Mouse (Mus musculus): Measurements from ENCODE around the gene Gm17622. TPM values are rescaled to one million over a fixed set of nuclear protein-coding genes. Genes with fewer than 3 reads are reported as not detected.

Gm17622 gene
- polyA plus RNA-seq, 1 experiment: not detected

GRCm38 (mm10) chr13:96458018-96458417 is 32.5 kb upstream of the Gm17622 start:
- Histone ChIP-seq H3K4me3 (replicated peaks; ENCODE audit: insufficient read depth, low read depth, low read length) (no peak overlapping the region), H3K4me1 (ENCODE audit: control insufficient read depth, insufficient read depth, low read length) (no peaks in the 10 kb centered on the region), H3K27me3 (ENCODE audit: control insufficient read depth, insufficient read depth, low read length) (no peaks in the 10 kb centered on the region), H3K27ac (ENCODE audit: insufficient read depth, low read length) (no peak overlapping the region)
- no peak for DNase-seq
- TF ChIP-seq POLR2A (IDR thresholded peaks at IDR 0.05; ENCODE audit: borderline replicate concordance, insufficient read depth, low read length) (no peak), CTCF (IDR thresholded peaks at IDR 0.05; ENCODE audit: borderline replicate concordance, insufficient read depth, low read depth, low read length) (no peak)
- WGBS: 74% methylated on average over 5 of the region's 5 CpGs

GRCm38 (mm10) chr13:96458606-96459005 is 31.9 kb upstream of the Gm17622 start:
- H3K27ac ChIP-seq (ENCODE audit: insufficient read depth, low read length): no peak overlapping the region
- WGBS: 68% methylated on average over 4 of the region's 4 CpGs
- no peak for TF ChIP-seq CTCF (IDR thresholded peaks at IDR 0.05; ENCODE audit: borderline replicate concordance, insufficient read depth, low read depth, low read length)
- no peak for TF ChIP-seq POLR2A (IDR thresholded peaks at IDR 0.05; ENCODE audit: borderline replicate concordance, insufficient read depth, low read length)
- H3K4me1 ChIP-seq (ENCODE audit: control insufficient read depth, insufficient read depth, low read length): no peaks in the 10 kb centered on the region
- H3K4me3 ChIP-seq (replicated peaks; ENCODE audit: insufficient read depth, low read depth, low read length): no peak overlapping the region
- DNase-seq: no peak
- no peaks in the 10 kb centered on the region for H3K27me3 ChIP-seq (ENCODE audit: control insufficient read depth, insufficient read depth, low read length)

GRCm38 (mm10) chr13:96462644-96463043 is 27.9 kb upstream of the Gm17622 start:
- Histone ChIP-seq H3K27ac (ENCODE audit: insufficient read depth, low read length) (no peak overlapping the region), H3K4me3 (replicated peaks; ENCODE audit: insufficient read depth, low read depth, low read length) (no peak overlapping the region), H3K27me3 (ENCODE audit: control insufficient read depth, insufficient read depth, low read length) (no peaks in the 10 kb centered on the region), H3K4me1 (ENCODE audit: control insufficient read depth, insufficient read depth, low read length) (no peaks in the 10 kb centered on the region)
- WGBS: 65% methylated on average over 1 of the region's 1 CpGs
- TF ChIP-seq CTCF (IDR thresholded peaks at IDR 0.05; ENCODE audit: borderline replicate concordance, insufficient read depth, low read depth, low read length): no peak
- no peak for TF ChIP-seq POLR2A (IDR thresholded peaks at IDR 0.05; ENCODE audit: borderline replicate concordance, insufficient read depth, low read length)
- no peak for DNase-seq

GRCm38 (mm10) chr13:96465315-96465714 is 25.2 kb upstream of the Gm17622 start:
- no peak overlapping the region for H3K27ac ChIP-seq (ENCODE audit: insufficient read depth, low read length)
- TF ChIP-seq POLR2A (IDR thresholded peaks at IDR 0.05; ENCODE audit: borderline replicate concordance, insufficient read depth, low read length): no peak
- TF ChIP-seq CTCF (IDR thresholded peaks at IDR 0.05; ENCODE audit: borderline replicate concordance, insufficient read depth, low read depth, low read length): no peak
- H3K27me3 ChIP-seq (ENCODE audit: control insufficient read depth, insufficient read depth, low read length): no peaks in the 10 kb centered on the region
- WGBS: 55% methylated on average over 5 of the region's 5 CpGs
- H3K4me3 ChIP-seq (replicated peaks; ENCODE audit: insufficient read depth, low read depth, low read length): no peak overlapping the region
- H3K4me1 ChIP-seq (ENCODE audit: control insufficient read depth, insufficient read depth, low read length): no peaks in the 10 kb centered on the region
- no peak for DNase-seq

DNA sequence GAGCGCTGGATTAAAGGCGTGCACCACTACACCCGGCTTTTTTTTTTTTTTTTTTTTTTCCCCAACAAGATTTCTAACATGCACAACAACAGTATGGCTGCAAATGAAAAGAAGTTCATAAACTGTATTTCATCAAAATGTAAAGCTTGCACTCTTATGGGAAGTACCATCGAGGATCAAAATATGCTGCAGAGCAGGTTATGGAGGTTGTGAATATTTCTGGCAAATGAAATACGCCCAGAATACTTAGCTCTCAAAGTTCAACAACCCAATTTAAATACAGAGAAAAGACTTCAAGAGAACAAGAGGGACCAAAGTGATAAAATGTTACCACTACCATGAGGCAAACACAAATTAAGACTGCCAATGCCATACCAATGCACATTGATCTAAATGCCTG is 21.9 kb upstream of the Gm17622 start:
- H3K4me3 ChIP-seq (replicated peaks; ENCODE audit: insufficient read depth, low read depth, low read length): no peak overlapping the region
- DNase-seq: no peak
- TF ChIP-seq CTCF (IDR thresholded peaks at IDR 0.05; ENCODE audit: borderline replicate concordance, insufficient read depth, low read depth, low read length): no peak
- TF ChIP-seq POLR2A (IDR thresholded peaks at IDR 0.05; ENCODE audit: borderline replicate concordance, insufficient read depth, low read length): no peak
- H3K4me1 ChIP-seq (ENCODE audit: control insufficient read depth, insufficient read depth, low read length): no peaks in the 10 kb centered on the region
- H3K27ac ChIP-seq (ENCODE audit: insufficient read depth, low read length): no peak overlapping the region
- no peaks in the 10 kb centered on the region for H3K27me3 ChIP-seq (ENCODE audit: control insufficient read depth, insufficient read depth, low read length)
- WGBS: 84% methylated on average over 5 of the region's 5 CpGs

DNA sequence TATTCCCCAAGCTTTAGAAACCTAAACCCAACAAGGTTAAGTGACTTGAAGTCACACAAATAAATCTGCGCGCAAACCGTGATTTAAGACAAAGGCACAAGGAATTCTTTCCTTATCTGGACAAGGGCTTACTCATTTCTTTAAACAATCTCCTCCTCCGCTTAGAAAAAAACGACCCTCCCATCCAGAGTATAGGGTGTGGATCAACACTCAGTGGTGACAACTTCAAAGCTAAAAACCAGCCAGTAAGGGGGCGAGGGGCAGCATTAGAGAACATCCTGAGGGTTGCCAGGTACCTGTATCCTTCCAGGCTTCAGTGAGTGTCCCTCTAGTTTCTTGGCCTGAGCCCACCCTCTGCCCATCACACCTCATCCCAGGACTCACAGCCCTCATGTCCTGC is 20.0 kb upstream of the Gm17622 start:
- WGBS: 89% methylated on average over 6 of the region's 6 CpGs
- Histone ChIP-seq H3K27me3 (ENCODE audit: control insufficient read depth, insufficient read depth, low read length) (no peaks in the 10 kb centered on the region), H3K4me3 (replicated peaks; ENCODE audit: insufficient read depth, low read depth, low read length) (no peak overlapping the region)

GRCm38 (mm10) chr13:96470957-96471356 is 19.6 kb upstream of the Gm17622 start, which contains the start of gene Ankdd1b:
Gene Ankdd1b, minus strand, starts transcription at chr13:96471198.
- DNase-seq: no peak
- WGBS: 90% methylated on average over 14 of the region's 14 CpGs
- Histone ChIP-seq H3K4me3 (replicated peaks; ENCODE audit: insufficient read depth, low read depth, low read length) (no peak within 1 kb of the TSS), H3K27ac (ENCODE audit: insufficient read depth, low read length) (no peak within 1 kb of the TSS), H3K27me3 (ENCODE audit: control insufficient read depth, insufficient read depth, low read length) (no peaks in the 10 kb centered on the region), H3K4me1 (ENCODE audit: control insufficient read depth, insufficient read depth, low read length) (no peaks in the 10 kb centered on the region)
- no peak for TF ChIP-seq POLR2A (IDR thresholded peaks at IDR 0.05; ENCODE audit: borderline replicate concordance, insufficient read depth, low read length)
- no peak for TF ChIP-seq CTCF (IDR thresholded peaks at IDR 0.05; ENCODE audit: borderline replicate concordance, insufficient read depth, low read depth, low read length)

More for the DNA sequence above, 20.0 kb upstream of the Gm17622 start:
- DNase-seq: no peak
- Histone ChIP-seq H3K4me1 (ENCODE audit: control insufficient read depth, insufficient read depth, low read length) (no peaks in the 10 kb centered on the region), H3K27ac (ENCODE audit: insufficient read depth, low read length) (no peak overlapping the region)
- TF ChIP-seq CTCF (IDR thresholded peaks at IDR 0.05; ENCODE audit: borderline replicate concordance, insufficient read depth, low read depth, low read length): no peak
- no peak for TF ChIP-seq POLR2A (IDR thresholded peaks at IDR 0.05; ENCODE audit: borderline replicate concordance, insufficient read depth, low read length)

DNA sequence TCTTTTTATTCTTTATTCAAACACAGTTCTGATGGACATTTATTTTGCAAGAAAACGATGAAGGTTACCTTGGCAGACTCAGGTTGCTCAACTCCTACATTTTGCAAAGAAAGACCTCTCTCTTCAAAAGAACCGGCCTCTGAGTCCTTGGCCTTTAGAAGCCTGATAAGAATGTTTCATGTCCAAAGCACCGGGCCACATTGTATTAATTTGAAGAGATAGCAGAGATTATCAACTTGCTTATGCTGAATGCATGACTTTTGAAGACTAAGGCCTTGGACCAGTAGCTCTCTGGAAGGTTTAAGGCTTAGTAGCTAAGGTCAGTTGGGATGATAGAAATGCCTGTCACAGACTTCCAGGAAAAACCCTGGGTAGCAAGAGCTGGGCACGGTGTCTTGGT is 13.3 kb upstream of the Gm17622 start:
- WGBS: 93% methylated on average over 4 of the region's 4 CpGs
- Histone ChIP-seq H3K4me1 (ENCODE audit: control insufficient read depth, insufficient read depth, low read length) (no peaks in the 10 kb centered on the region), H3K4me3 (replicated peaks; ENCODE audit: insufficient read depth, low read depth, low read length) (no peak overlapping the region), H3K27ac (ENCODE audit: insufficient read depth, low read length) (no peak overlapping the region), H3K27me3 (ENCODE audit: control insufficient read depth, insufficient read depth, low read length) (no peaks in the 10 kb centered on the region)
- TF ChIP-seq POLR2A (IDR thresholded peaks at IDR 0.05; ENCODE audit: borderline replicate concordance, insufficient read depth, low read length) (no peak), CTCF (IDR thresholded peaks at IDR 0.05; ENCODE audit: borderline replicate concordance, insufficient read depth, low read depth, low read length) (no peak)
- no peak for DNase-seq

All from cerebellum, adult 2 months (tissue).